Mouse (Mus musculus) brain, adult 2 months (tissue): ENCODE data around the gene Mybpc3.

Experiments
- DNase-seq: peaks from one replicate; pipeline ENCODE4 v3.0.0; 2011; ENCODE audit warnings: low read depth, low spot score

The Mybpc3 gene

DNA sequence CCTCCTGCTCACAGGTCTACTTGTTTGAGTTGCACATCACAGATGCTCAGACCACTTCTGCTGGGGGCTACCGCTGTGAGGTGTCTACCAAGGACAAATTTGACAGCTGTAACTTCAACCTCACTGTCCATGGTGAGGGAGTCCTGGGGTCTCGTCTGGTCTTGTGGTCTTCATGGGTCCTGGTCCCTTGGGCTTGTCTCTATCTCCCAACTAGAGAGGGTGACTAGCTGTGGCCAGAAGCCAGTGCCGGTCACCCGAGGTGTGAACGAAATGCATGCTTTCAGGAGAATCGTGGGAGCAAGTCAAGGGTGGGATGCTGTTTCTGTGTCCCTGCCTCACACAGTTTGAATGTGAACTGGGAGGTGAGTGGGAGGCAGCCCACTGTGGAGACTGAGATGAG is 3.1 kb downstream of the Mybpc3 start:
- peak; percentile 33 for DNase-seq

DNA sequence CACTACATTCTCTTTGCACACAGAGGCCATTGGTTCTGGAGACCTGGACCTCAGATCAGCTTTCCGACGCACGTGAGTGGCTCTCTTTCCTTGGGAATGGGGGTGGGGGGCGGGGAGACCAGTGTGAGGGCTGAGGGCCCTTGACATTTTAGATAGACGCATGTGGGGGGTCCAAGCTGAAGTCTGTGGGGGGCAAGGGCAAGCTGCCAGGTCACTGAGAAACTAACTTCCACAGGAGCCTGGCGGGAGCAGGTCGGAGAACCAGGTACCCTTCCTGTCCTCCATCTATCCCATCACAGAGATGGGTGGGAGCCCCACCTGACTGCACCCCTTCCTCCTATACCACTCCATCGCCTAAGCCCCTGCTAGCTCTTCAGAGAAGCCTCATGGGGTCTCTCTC is 3.6 kb downstream of the Mybpc3 start:
- DNase-seq, result no peak

DNA sequence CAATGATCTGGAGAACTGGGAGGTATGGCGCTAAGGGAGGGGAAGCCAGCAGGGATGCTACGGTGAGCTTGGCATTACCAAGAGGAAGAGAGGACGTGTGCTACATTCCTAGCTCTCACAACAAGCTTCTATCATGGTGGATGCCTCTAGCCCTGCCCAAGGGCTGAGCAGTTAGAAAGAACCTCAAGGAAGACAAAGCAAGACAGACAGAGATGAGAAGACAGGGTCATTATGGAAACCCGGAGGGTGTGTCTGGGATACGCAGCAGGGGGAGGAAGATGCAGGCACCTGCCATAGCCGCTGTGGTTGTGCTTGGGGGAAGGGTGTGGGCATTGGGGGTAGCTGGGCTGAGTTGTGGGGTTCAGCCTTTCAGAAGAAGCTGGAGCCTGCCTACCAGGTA is 5.6 kb downstream of the Mybpc3 start:
- no peak for DNase-seq

DNA sequence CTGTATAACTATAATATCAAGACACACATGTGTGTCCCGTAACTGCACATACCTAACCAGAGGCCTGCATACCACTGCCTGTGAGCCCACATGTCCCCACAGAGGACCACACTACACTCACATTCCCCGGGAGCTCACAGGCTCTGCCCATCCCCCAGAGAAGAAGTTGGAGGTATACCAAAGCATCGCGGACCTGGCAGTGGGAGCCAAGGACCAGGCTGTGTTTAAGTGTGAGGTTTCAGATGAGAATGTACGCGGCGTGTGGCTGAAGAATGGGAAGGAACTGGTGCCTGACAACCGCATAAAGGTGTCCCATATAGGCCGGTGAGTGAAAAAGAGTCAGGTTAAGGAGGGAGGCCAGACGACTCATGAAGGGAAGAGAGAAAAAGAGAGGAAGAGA is 7.2 kb downstream of the Mybpc3 start:
- no peak for DNase-seq

DNA sequence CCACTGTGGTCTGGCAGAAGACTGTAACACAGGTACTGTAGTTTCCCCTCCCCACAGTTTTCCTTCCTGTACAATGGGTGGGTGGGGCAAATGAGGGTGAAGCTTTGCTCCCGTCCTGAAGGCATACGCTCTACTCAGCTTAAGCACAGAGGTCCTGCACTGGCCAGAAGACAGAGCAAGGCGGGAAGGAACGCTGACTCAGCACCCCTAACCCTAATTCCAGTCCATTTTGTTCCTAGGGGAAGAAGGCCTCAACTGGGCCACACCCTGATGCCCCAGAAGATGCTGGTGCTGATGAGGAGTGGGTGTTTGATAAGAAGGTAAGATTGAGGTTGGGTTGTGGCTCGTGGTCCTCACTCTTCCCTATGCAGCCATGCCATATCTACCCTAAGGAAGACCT is 10.8 kb downstream of the Mybpc3 start:
- DNase-seq, result no peak

DNA sequence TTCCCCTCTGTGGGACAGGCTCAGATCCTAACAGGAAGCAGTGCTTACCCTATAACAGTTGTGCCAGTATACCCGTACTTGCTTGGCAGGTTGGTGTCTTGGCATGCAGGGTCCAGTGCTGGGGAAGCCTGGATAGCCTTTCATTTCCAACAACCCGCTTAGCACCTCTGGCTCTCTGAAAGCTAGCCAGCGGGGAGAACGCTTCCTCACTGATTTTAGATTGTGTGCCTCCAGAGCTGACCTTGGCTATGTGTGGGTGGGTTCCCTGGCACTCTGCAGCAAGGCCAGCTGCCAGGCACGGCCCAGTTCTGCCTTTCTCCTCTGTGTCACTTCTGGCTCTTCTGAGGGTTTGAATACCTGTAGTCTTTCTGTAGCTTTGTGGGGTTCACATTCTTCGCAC is 12.2 kb downstream of the Mybpc3 start:
- DNase-seq, result no peak

DNA sequence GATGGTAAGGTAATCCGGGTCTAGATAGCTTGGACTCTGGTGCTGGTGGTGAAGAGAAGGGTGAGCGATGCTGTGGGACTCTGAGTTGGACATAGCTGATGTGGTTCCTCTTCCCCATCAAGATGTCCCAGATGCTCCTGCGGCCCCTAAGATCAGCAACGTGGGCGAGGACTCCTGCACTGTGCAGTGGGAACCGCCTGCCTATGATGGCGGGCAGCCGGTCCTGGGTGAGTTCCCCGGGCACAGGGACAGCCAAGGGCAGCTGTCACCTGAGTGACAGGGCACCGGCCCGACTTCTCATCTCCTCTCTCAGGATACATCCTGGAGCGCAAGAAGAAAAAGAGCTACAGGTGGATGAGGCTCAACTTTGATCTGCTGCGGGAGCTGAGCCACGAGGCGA is 13.3 kb downstream of the Mybpc3 start:
- DNase-seq, result no peak

DNA sequence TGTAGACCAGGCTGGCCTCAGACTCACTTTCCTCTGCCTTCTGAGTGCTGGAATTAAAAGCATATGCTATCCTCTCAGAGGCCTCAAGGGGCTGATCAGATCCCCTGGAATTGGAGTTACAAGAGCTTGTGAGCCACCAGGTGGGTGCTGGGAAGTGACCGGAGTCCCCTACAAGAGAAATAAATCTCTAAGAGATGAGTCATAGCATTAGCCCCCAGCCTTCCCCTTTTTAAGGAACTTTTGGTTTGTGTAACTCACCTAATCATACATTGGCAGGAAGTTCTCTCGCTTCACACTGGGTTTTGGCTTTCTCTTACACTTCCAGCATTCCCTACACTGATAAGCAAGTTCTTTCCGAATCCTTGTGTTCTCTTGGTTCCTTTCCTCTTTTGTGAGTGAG is 14.1 kb downstream of the Mybpc3 start:
- no peak for DNase-seq

DNA sequence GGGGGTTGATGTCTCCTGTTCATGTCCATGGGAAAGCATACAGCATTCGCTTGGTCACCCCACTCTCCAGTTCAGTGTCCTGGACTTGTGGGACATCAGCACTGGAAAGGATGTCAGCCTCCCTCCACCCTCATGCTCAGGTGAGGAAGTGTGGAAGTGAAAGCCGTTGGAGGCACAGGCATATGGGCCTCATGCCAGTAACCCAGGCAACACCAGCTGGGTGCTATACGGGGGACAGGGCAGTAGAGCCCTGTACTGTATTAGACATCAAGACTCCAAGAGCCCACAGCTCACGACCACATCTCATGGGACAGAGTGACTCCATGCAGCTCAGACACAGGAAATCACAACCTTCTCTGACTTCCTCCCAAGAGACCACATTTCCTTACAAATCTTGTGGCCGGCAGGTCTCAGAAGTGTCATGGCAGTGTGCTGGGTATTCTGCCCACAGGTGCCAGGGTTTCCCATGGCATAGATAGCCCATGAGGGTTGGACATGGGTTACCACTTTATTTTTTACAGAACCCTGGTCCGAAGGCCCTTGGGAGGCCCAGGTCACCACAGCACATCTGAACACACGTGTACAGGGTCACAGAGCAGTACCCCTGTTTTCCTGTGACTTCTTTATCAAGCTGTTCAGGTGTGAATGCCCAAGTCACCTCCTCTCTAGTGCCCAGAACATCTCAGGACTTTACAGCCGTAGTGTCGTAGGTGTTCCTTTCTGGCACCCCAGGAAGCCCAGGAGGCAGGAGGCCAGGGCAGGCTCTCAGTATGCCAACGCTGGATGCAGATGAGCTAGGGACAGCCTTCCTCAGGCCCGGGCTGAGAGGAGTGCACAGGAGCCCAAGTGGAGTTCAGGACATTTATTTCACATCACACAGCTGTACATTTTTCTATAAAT is 18.8 kb downstream of the Mybpc3 start:
- DNase-seq, result peak; percentile 66

DNA sequence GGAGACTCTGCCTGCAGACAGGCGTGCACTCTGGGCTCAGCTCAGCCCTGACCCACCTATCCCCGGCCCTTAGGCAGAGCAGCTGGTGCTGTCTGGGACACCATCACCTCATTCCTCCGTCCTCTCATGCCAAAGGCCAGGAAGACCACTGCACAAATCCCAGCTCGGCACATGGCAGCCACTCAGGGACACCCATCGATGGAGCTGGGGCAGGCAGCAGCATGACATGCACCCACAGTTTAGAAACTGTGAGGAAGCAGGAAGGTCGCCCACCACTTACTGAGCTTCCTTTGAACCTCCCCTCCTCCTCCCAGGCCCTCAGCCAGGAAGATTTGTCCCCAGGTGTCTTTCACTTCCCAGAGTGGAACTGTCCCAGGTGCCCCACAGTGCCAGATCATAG is 19.5 kb downstream of the Mybpc3 start:
- DNase-seq, result peak; percentile 24

DNA sequence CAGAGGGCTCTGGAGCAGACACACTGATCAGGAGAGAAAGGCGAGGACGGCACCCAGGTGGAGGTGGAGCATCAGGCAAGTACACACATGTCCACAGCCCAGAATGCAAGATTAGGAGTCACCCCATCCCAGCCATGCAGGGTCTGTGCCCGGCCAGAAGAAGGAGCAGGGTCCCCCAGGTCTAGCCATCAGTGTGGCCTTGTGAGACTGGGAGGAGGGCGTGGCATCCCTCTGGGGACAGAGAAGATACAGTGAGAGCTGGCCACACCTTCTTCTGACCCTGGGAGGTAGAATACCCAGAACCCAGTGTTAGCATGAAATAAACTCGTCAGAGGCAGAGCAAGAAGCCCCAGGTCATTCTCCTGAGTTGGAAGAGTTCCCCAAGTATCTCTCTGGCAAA is 21.4 kb downstream of the Mybpc3 start:
- no peak for DNase-seq

DNA sequence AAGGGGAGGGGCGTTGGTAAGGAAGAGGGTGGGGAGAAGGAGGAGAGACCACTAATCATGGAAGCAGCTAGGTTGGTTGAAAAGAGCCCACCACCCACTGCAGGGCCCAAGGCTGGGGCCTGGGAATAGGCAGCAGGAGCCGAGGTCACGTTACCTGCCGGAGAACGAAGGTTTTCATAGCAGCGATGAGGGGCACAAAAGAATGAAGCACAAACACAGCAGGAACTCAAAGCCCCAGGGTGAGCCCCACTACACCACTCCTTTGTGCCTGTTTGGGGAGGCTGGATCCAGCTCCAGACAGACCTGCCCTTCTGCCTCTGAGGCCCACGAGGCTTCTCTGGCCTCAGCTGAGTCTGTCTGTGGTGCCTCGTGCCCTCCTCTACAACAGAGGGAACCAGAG is 21.8 kb downstream of the Mybpc3 start:
- DNase-seq, result no peak

DNA sequence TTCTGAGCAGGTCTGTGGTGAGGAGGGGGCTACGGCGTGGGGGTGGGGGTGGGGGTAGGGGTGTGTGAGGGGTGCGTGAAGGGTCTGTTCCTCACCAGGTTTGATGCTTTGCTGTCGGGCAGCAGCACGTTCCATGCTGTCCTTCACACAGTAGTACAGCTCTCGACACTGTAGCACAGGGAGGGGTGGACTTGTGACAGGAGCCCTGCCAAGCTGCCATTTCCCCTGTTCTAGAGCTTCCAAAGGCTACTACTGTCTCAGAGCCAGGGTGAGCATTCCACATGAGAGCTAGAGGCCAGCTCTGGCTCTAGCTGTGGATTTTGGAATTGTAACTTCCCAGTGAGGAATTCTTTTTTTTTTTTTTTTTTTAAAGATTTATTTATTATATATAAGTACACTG is 25.0 kb downstream of the Mybpc3 start:
- no peak for DNase-seq

DNA sequence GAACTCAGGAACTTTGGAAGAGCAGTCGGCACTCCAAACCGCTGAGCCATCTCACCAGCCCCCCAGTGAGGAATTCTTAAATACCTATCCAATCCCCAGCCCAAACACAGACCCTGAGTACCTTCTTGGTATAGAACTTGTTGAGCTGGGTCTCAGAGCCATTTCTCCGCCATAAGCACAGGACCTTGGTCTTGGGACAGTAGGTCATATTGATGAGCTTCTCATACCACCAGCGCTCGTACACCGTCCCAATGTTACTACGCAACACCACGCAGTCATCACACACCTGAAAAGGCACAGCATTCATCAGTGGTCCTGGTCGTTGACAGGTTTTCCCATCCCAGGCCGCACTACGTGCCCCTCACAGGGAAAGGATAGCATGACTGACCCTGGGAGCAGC is 25.5 kb downstream of the Mybpc3 start:
- no peak for DNase-seq

DNA sequence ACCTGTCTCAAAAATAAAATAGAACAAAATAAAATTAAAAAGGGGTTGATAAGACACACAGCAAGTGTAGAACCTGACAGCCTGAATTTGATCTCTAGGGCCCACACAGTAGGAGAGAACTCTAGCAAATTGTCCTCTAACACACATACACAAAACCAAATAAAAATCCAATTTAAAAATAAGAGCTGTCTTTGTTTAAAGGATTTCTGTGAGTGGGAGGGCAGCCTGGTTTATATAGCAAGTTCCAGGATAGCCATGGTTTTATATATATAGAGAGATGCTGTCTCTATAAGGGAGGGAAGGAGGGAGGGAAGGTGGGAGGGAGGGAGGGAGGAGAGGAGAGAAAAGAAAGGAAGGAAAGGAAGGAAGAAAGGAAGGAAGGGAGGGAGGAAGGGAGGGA is 30.2 kb downstream of the Mybpc3 start:
- peak; percentile 35 for DNase-seq

DNA sequence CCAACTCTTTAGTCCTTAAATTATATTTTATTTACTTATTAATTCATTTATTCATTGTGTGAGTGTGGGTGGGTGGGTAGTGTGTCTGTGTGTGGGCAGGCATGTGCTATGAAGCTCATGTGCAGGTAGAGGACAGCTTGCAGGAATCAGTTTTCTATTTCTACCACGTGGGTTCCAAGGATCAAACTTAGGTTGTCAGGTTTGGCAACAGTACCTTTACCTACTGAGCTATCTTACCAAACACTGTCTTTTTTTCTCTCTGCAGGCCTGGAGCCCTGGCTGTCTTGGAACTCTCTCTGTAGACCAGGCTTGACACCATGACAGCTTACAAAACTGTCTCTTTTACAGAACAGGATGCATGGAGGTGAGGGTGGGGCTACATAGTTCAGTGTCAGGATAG is 33.4 kb downstream of the Mybpc3 start:
- no peak for DNase-seq

DNA sequence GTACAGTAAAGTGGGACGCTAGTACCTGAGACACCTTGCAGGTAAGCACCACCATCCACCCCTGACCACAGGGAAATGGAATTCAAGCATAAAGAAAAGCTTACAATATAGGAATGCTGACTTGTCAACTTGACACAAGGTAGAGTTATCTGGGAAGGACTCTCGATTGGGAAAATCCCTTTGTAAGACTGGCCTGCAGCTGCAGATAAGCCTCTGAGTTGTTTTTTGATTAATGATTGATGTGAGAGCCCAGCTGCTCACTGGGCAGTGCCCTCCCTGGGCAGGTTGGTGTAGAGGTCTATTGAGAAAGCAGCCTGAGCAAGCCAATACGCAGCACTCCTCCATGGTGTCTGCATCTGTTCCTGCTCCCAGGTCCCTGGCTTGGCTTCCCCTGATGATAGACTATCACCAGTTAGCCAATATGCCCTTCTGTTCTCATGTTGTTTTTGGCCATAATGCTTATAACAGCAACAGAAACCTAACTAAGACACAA is 35.0 kb downstream of the Mybpc3 start:
- DNase-seq, result peak; percentile 31

DNA sequence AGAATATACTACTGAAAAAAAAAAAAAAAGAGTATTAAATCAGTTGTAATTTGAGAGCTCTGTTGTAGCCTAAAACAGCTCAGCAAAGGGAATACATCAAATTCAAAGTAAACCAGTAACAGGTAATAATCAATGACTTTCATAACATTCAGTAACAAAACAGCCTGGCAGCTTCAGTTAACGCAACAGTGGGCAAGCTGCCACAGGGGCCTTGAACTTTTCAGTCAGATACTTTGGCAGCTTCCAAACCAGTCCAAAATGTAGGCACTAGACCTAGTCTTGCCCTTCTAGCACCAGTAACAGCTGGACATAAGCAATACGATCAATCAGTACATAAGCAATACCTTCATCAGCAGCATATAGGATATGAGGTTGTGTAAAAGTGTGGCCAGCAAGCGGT is 36.1 kb downstream of the Mybpc3 start:
- no peak for DNase-seq

DNA sequence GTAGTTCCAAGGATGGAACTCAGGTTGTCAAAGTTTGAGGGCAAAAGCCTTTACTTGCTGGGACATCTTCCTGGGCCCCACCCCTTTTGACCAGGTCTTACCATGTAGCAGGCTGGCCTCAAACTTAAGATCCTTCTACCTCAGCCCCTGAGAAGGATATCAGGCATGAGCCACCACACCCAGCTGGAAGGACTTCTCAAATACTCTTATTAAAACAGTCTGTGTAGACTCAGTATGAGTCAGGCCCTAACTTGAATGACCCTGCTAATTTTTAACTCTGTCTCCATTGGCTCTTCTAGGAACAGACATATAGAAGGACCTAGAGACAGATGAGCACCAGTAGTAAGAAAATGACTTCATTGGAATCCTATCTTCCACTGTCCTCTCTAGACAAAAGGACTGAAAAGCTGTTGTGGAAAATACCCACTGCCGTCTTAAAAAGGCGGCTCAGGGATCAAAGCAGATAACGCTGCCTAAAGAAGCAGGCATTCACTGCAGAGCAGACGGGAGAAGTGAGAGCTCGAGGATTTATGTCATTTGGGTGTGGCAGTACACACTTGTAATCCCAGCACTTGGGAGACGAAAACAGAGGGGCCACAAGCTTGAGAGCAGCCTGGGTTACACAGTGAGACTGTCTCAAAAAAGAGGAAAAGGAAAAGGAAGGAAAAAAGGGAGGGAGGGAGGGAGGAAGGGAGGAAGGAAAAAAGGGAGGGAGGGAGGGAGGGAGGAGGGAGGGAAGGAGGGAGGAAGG is 39.2 kb downstream of the Mybpc3 start:
- no peak for DNase-seq

DNA sequence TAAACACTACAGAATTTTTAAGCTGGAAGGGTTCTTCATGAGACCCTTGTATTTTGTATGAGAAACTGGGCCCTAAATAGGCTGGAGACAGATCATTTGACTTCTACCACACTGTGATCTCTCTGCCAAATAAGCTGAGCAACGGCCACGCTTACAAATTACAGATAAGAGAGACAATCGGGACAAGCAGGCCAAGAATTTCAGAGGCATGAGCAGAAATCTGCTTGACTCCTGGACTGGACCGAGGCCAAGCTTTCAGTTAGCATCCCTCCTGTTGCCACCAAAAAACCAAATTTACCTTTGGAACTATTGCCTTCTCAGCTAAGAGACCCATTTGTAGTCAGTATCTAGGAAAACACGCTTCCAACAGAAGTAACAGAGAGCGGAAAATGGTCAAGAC is 42.6 kb downstream of the Mybpc3 start:
- DNase-seq, result no peak

DNA sequence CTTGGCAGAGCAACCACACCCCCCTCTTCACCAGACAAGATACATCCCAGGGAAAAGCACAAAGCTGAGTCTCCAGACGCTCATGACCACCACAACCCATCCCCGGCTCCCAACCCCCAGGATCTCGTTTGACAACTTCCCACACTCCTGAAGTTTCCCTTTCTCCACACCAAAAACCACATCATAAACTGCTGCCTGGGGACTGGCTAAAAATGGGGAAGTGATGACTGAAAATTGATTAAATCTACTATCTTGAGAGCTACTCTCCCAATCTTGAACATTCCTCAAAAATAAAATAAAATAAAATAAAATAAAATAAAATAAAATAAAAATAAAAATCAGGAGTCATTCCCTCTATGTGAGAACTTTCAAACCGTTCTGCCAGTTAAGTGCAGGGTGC is 45.0 kb downstream of the Mybpc3 start:
- DNase-seq, result no peak

DNA sequence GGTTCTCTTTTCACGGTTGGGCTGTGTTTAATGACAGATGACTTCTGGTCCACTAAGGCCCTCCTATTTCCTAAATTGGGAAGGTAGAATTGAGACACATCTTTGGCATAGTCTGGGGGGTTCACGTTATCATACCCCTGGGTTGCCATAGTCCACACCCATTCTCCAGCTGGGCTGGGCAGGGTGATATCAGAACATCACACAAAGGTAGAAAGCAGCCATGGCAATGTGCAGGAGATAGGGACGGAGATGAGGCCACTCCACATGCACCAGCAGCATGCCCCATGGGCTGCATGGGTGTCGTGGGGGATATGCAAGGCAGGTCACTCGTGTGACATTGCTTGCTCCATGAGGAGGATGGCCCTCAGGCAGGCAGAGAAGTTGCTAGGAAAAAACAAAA is 45.6 kb downstream of the Mybpc3 start:
- DNase-seq, result no peak

DNA sequence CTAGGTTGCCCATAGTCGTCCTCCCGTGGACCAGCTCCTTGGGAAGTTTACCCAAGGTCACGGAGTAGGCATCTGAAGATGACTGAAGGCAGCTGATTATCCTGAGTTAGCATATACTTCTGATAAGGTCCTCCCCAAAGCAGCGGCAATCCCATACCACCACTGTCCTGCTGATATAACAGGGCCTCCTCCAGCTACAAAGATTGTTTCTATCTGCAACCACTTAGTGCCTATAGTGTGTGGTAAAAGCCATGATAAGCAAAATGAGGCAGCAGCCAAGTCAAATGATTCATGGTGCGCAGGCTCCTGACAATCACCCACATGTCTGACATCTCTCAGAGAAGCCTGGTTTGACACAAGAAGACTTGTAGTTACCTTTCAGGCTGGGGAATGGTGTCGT is 47.0 kb downstream of the Mybpc3 start:
- peak; percentile 52 for DNase-seq
